Mouse (Mus musculus) heart, embryonic 15.5 days (tissue): ENCODE measurements around the gene Capn8. TPM values are rescaled to one million over a fixed set of nuclear protein-coding genes. Genes with fewer than 3 reads are reported as not detected.

Source experiments
- ATAC-seq: fragments of 200-750 bp; cut with Nextera tagmentation; replicated peaks from 2 replicates; pipeline ENCODE4 v1.8.0; 2017; ENCODE audit warnings: low read depth, moderate TSS enrichment; ENCODE audit not compliant: insufficient number of reproducible peaks, insufficient read depth, low FRiP score
- H3K27ac ChIP-seq: fragments of 300-500 bp; sonication (generic); 2 replicates; pipeline ENCODE4 v1.5.1; 2015; ENCODE audit warnings: mild to moderate bottlenecking, inconsistent platforms
- H3K27me3 ChIP-seq: fragments of 300-500 bp; sonication (generic); 2 replicates; pipeline ENCODE4 v1.6.1; 2015; ENCODE audit warnings: inconsistent platforms
- H3K36me3 ChIP-seq: fragments of 300-500 bp; sonication (generic); 2 replicates; pipeline ENCODE4 v1.6.1; 2015; ENCODE audit warnings: mild to moderate bottlenecking, inconsistent platforms
- H3K4me1 ChIP-seq: fragments of 300-500 bp; sonication (generic); replicated peaks from 2 replicates; pipeline ENCODE4 v1.6.1; 2015; ENCODE audit warnings: inconsistent platforms
- H3K4me2 ChIP-seq: fragments of 300-500 bp; sonication (generic); 2 replicates; pipeline ENCODE4 v1.6.1; 2015; ENCODE audit warnings: inconsistent platforms, mild to moderate bottlenecking, moderate library complexity
- H3K4me3 ChIP-seq: fragments of 300-500 bp; sonication (generic); 2 replicates; pipeline ENCODE4 v1.5.1; 2015; ENCODE audit warnings: mild to moderate bottlenecking, inconsistent platforms
- H3K9ac ChIP-seq: fragments of 300-500 bp; sonication (generic); 2 replicates; pipeline ENCODE4 v1.6.1; 2015; ENCODE audit warnings: mild to moderate bottlenecking, inconsistent platforms
- H3K9me3 ChIP-seq: fragments of 300-500 bp; sonication (generic); replicated peaks from 2 replicates; pipeline ENCODE4 v1.6.1; 2016; ENCODE audit warnings: inconsistent platforms
- WGBS: fragments of 180-500 bp; shearing (Covaris S2); methylation state at CpG from one replicate; pipeline ENCODE4 v1.1.7; 2015; ENCODE audit warnings: mixed read lengths; 5-methylcytosine and 5-hydroxymethylcytosine counted together
- polyA plus RNA-seq: library from polyadenylated mRNA; unstranded; fragments of >200 nt; fragmentation: Nextera tagmentation; extraction: Ambion mirVana; gene quantifications from 2 replicates; pipeline ENCODE4 v1.2.1, GENCODE M21; 2015

Capn8 gene
- polyA plus RNA-seq, 1 experiment from 2014 or later: not detected

DNA sequence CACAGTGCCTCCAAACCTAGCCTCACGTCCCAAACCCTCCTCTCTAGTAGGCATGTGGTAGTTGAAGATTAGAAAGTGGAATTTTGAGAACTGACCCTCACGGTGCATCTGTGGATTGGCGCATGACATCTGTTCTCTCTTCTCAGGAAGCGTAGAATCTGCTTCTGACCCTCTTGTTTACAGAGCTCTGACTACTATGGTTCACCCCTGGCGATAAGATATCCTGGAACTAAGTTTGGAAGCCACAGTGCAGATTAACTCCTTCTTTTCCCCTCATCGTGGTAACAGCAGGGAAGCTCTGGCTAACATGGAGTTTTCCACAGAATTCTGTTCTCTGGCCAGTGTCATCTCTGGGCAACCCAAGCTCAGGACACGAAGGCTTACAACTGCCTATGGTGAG, 95.6 kb downstream of the Capn8 start:
- H3K27ac ChIP-seq: no peak overlapping the region
- no peaks in the 10 kb centered on the region for H3K27me3 ChIP-seq
- no peak for ATAC-seq
- no peaks in the 10 kb centered on the region for H3K36me3 ChIP-seq
- 27% methylated on average over 7 of the region's 7 CpGs for WGBS
- H3K9me3 ChIP-seq: no peaks in the 10 kb centered on the region
- H3K9ac ChIP-seq: no peak overlapping the region
- no peak overlapping the region for H3K4me3 ChIP-seq
- H3K4me2 ChIP-seq: no peak overlapping the region
- H3K4me1 ChIP-seq: peaks cover 18% of the 10 kb centered on the region

DNA sequence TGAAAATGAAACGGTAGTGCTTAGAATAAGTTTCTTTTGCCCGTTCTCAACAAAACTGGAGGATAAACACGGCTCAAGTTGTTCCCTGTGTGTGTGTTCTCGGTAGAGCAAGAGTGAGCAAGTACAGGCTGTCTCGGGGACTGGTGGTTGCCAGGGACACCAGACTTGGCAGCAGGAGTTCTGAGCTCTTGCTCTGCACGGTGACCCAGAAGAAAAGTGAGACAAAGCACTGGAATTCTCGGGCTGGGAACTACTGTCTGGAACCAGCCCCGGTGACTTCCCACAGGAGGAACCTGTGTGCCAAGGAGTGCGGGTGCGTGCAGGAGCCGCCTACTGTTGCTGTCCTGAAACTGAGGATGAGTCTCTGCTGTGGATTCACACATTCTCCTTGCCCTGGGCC, 98.9 kb downstream of the Capn8 start:
- H3K9ac ChIP-seq: no peak overlapping the region
- no peaks in the 10 kb centered on the region for H3K9me3 ChIP-seq
- H3K27me3 ChIP-seq: no peaks in the 10 kb centered on the region
- H3K4me2 ChIP-seq: no peak overlapping the region
- ATAC-seq: no peak
- no peaks in the 10 kb centered on the region for H3K36me3 ChIP-seq
- 46% methylated on average over 11 of the region's 11 CpGs for WGBS
- no peak overlapping the region for H3K4me3 ChIP-seq
- no peak overlapping the region for H3K27ac ChIP-seq
- peaks cover 20% of the 10 kb centered on the region for H3K4me1 ChIP-seq

DNA sequence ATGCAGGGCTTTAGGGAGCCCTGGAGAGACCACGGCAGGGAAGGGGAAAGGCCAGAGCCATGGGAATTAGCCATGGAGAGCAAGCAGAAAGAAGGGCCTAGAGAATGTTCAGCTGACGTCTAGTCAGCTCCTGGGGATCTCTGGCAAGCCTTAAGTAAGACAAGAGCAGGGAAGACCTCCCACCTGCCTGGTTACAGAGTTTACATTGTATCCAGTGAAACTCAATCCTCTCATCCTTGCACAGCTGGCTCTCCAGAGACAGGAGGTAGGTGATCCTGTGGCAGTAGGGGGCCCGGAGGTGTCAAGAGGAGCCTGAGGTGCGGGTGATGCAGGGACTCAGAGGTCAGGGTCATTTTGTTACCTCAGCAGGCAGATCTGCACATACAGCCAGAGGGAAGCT, 100.0 kb downstream of the Capn8 start:
- Histone ChIP-seq H3K27ac (no peak overlapping the region), H3K4me1 (peaks cover 28% of the 10 kb centered on the region), H3K4me3 (no peak overlapping the region), H3K9me3 (no peaks in the 10 kb centered on the region), H3K4me2 (no peak overlapping the region), H3K36me3 (no peaks in the 10 kb centered on the region), H3K27me3 (no peaks in the 10 kb centered on the region), H3K9ac (no peak overlapping the region)
- no peak for ATAC-seq
- 67% methylated on average over 4 of the region's 4 CpGs for WGBS

DNA sequence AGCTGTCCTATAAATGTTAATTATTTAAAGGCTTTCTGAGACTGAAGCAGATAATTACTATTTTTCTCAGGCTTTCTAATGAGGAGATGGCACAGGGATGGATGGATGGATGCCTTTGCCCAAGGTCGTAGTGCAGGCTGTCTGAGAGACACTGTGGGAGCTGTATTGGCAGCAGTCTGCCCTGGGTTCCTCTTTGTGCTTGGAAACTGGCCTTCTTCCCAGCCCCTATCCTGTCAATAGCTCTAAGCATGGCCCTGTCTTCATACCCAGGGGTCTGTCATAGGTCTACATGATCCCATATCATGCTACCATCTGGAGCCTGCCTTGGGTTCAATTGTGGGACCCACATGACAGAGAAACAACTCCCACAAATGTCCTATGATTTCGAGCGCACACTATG, 102.5 kb downstream of the Capn8 start:
- Histone ChIP-seq H3K27me3 (no peaks in the 10 kb centered on the region), H3K9me3 (no peaks in the 10 kb centered on the region), H3K4me3 (no peak overlapping the region), H3K9ac (no peak overlapping the region), H3K36me3 (no peaks in the 10 kb centered on the region), H3K4me1 (peaks cover 31% of the 10 kb centered on the region), H3K4me2 (no peak overlapping the region), H3K27ac (no peak overlapping the region)
- ATAC-seq: no peak
- WGBS: 85% methylated on average over 3 of the region's 3 CpGs

DNA sequence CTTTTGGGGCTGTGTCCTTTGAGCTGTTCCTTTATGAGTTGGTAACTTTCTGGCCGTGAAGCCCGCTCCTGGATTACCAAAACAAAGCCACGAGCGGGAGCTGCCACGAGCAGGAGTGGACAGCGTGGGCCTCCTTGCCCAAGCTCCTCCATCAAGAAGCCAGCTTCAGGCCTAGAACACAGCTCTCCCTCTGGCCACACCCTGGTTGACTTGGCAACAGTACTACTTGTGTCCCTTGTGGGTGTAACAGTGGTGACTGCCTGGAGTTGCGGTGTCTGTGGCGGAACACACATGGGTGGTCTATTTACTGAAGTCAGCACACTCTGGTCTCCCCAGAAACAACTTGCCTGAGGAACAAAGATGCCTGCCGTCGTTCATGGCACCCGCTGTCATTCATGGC, 104.9 kb downstream of the Capn8 start:
- Histone ChIP-seq H3K36me3 (no peaks in the 10 kb centered on the region), H3K4me3 (no peak overlapping the region), H3K9me3 (no peaks in the 10 kb centered on the region), H3K27me3 (no peaks in the 10 kb centered on the region), H3K27ac (peak overlapping the region; percentile 69), H3K4me1 (peaks cover 25% of the 10 kb centered on the region), H3K4me2 (no peak overlapping the region), H3K9ac (no peak overlapping the region)
- WGBS: 71% methylated on average over 11 of the region's 11 CpGs
- no peak for ATAC-seq

DNA sequence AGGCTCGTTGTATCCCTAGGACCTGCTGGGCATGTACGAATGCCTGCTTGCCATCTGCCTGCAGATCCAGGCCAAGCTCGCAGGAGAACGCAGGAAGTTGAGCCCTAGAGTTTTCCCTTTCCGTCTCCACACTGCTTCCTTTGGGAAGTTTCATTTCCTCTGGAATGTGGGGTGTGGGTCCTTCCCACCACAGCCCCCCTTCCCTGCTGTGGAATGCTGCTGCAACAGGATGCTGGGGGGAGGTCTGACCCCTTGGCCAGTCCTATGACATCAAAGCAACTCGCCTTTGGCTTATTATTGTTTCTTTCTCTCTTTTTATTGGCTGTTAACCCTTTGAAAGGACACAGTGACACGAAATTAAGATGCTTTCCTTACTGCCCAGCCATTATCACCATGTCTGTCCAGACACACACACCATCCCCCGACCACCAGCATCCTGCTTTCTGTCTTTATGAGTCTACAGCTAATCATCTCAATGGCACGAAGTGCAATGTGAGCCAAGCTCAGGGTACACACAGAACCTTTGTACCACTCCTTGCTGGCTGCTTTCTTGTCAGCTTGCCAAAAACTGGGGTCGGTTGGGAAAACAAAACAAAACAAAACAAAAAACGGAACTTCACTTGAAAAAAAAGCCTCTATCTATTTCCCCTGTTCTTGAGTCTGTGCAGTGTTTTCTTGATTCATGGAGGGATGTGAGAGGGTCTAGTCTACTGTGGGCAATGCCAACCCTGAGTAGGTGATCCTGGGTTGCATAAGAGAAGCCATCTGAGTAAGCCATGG, 105.9 kb downstream of the Capn8 start:
- peak; percentile 63 for ATAC-seq
- no peaks in the 10 kb centered on the region for H3K27me3 ChIP-seq
- H3K9ac ChIP-seq: no peak overlapping the region
- no peaks in the 10 kb centered on the region for H3K36me3 ChIP-seq
- peak overlapping the region; percentile 69 for H3K27ac ChIP-seq
- WGBS: 42% methylated on average over 11 of the region's 11 CpGs
- H3K4me3 ChIP-seq: no peak overlapping the region
- no peaks in the 10 kb centered on the region for H3K9me3 ChIP-seq
- H3K4me2 ChIP-seq: no peak overlapping the region; the same call in 1 of the 2 replicates
- peaks cover 30% of the 10 kb centered on the region for H3K4me1 ChIP-seq

DNA sequence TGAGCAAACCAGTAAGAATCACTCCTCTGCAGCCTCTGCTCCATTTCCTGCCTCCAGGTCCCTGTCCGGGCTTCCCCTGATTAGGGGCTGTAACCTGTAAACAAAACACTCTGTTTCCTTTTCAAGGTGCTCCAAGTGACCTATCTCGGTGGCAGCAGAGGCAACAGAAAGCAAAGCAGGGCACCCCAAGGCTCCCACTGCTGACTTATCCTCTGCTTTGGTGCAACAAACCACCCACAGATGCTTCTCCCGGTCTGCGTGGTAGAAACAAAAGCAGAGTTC, 106.5 kb downstream of the Capn8 start:
- 42% methylated on average over 4 of the region's 4 CpGs for WGBS
- no peaks in the 10 kb centered on the region for H3K36me3 ChIP-seq
- H3K4me2 ChIP-seq: no peak overlapping the region
- peaks cover 30% of the 10 kb centered on the region for H3K4me1 ChIP-seq
- peak overlapping the region; percentile 69 for H3K27ac ChIP-seq
- no peaks in the 10 kb centered on the region for H3K27me3 ChIP-seq
- H3K9ac ChIP-seq: no peak overlapping the region
- ATAC-seq: no peak
- no peak overlapping the region for H3K4me3 ChIP-seq
- H3K9me3 ChIP-seq: no peaks in the 10 kb centered on the region

DNA sequence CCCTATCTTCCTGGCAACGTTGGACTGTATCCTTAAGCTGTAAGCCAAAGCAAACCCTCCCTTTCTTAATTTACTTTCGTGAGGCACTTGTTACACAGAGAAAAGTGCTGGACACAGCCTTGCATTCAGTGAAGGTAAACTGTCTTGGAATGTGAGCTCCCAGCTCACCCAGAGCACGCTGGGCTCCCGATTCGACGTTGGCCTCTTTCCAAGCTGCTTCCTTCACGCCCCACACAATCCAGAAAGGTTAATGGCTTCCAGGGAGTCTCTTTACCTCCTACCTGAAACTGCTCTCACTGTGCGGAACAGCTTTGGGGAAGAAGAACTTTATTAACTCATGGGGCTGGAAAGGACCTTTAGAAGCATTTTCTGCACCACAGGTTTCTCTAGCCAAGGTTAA, 110.5 kb downstream of the Capn8 start:
- no peak for ATAC-seq
- Histone ChIP-seq H3K4me1 (peaks cover 15% of the 10 kb centered on the region), H3K4me3 (no peak overlapping the region), H3K4me2 (no peak overlapping the region), H3K27ac (no peak overlapping the region), H3K27me3 (no peaks in the 10 kb centered on the region), H3K36me3 (no peaks in the 10 kb centered on the region), H3K9me3 (no peaks in the 10 kb centered on the region), H3K9ac (no peak overlapping the region)
- WGBS: 46% methylated on average over 8 of the region's 8 CpGs

DNA sequence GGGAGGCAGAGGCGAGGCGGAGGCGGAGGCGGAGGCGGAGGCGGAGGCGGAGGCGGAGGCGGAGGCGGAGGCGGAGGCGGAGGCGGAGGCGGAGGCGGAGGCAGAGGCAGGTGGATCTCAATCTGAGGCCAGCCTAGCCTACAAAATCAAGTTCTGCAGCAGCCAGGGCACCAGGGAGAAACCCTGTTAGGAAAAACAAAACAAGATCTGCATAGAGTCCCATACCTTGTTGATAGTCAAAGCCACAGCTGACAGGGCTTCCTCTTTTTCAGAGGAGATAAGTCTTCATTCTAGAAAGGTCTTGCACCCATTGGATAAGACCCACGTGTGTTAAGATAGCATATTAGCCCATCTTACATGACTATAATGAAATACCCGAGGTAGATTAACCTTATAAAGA, 113.3 kb downstream of the Capn8 start:
- H3K27ac ChIP-seq: no peak overlapping the region
- H3K27me3 ChIP-seq: no peaks in the 10 kb centered on the region

DNA sequence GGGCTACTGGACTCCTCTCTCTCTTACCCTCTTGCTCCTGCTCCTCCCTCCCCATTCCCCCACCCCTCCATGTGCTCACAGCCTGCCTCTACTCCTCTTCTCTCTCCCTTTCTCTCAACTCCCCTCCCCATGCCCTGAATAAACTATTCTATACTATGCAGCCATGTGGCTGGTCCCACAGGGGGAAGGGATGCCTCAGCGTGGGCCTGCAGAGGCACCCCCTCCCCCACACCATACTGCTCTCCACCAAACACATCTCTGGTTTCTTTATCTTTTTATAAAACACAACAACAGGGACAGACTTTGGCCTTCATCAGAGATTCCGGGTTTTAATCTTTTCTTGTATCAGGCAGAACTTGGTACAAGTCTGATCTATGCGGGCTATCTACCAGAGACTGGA, 114.4 kb downstream of the Capn8 start:
- Histone ChIP-seq H3K4me1 (peaks cover 17% of the 10 kb centered on the region), H3K4me2 (no peak overlapping the region), H3K36me3 (no peaks in the 10 kb centered on the region), H3K9me3 (no peaks in the 10 kb centered on the region), H3K9ac (no peak overlapping the region), H3K27ac (no peak overlapping the region), H3K27me3 (no peaks in the 10 kb centered on the region), H3K4me3 (no peak overlapping the region)
- no peak for ATAC-seq
- 50% methylated on average over 3 of the region's 3 CpGs for WGBS

More for the DNA sequence above, 113.3 kb downstream of the Capn8 start:
- H3K9ac ChIP-seq: no peak overlapping the region
- WGBS: 92% methylated on average over 17 of the region's 17 CpGs
- peaks cover 15% of the 10 kb centered on the region for H3K4me1 ChIP-seq
- H3K36me3 ChIP-seq: no peaks in the 10 kb centered on the region
- H3K4me3 ChIP-seq: no peak overlapping the region
- no peak for ATAC-seq
- no peak overlapping the region for H3K4me2 ChIP-seq
- no peaks in the 10 kb centered on the region for H3K9me3 ChIP-seq

DNA sequence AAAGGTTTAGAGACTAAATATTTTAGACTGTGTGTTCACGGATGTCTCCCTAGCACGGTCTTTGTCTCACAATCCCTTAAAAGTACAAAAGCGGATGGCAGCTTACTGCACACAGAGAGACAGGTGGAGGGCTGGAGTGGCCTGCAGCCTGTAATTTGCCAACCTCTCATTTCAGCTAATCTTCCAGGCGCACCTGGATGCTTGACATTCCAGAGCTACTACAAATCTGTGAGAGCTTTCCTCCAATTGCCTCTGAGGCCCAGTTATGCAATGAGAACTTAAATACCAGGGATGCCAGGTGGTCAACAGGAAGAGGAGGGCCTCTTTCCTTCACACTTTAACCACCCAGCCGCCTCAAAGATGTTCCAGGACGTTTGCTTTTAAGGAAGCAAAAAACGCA, 114.8 kb downstream of the Capn8 start:
- Histone ChIP-seq H3K4me2 (no peak overlapping the region), H3K36me3 (no peaks in the 10 kb centered on the region), H3K27ac (no peak overlapping the region), H3K27me3 (no peaks in the 10 kb centered on the region), H3K9me3 (no peaks in the 10 kb centered on the region), H3K4me1 (peaks cover 17% of the 10 kb centered on the region), H3K9ac (no peak overlapping the region), H3K4me3 (no peak overlapping the region)
- WGBS: 56% methylated on average over 7 of the region's 7 CpGs
- no peak for ATAC-seq
